11 mouse cellular contexts compared by ENCODE assay signal in genomic region chr16:96753781-96754173, GRCm38 (mm10).
DNase-seq lines count a peak whose midpoint lies in the region; TF ChIP-seq lines count a peak whose summit lies in the region.
"Had no signal": no experiment of that assay in that cellular context is flagged by ENCODE, and none has a peak within 500 bp of the region (broad histone marks: within the 10 kb centered on the region; RNA-seq: fewer than 3 reads in every experiment).

No protein-coding gene starts in this region.

- H3K4me3 ChIP-seq in gastrocnemius, adult 2 months = no peak overlapping the region
- H3K4me3 ChIP-seq: kidney, embryonic 15.5 days; limb, embryonic 12.5 days had no signal

- peak; percentile 40 to 61 for DNase-seq in layer of hippocampus, adult 8-10 months (ENCODE audit: low spot score in 2 of 2)
- no peak for DNase-seq in layer of hippocampus, adult 18-20 months (ENCODE audit: low spot score in 2 of 2)
- peak; percentile 58 to 65 for DNase-seq in cerebellum, postnatal 10 days
- peak; percentile 67 for DNase-seq in layer of hippocampus, adult 9-11 months
- DNase-seq in right cerebral cortex, adult 18-20 months = peak; percentile 23
- no peak for DNase-seq in gastrocnemius, adult 2 months
- DNase-seq in urinary bladder, postnatal 10 days (ENCODE audit: low spot score) = no peak
- DNase-seq in spleen, adult 12 weeks (ENCODE audit: low spot score) = no peak
- DNase-seq: heart, postnatal 14 days had no signal

- intact Hi-C loops in gastrocnemius, adult 2 months (cut with DNase I) = no loop called here

- no peak overlapping the region for H3K27ac ChIP-seq in gastrocnemius, adult 2 months
- H3K27ac ChIP-seq: kidney, embryonic 15.5 days; limb, embryonic 12.5 days had no signal

- no peak for TF ChIP-seq CTCF in gastrocnemius, adult 2 months (IDR thresholded peaks at IDR 0.05)

Comparison
In these comparisons a context has a peak if more than half of its experiments do, and no peak if none do; other contexts are left out.
1. DNase-seq: peak in layer of hippocampus, adult 8-10 months (2 of 2), cerebellum, postnatal 10 days (2 of 2), layer of hippocampus, adult 9-11 months (single experiment) and right cerebral cortex, adult 18-20 months (single experiment); none in layer of hippocampus, adult 18-20 months (0 of 2), gastrocnemius, adult 2 months (single experiment), urinary bladder, postnatal 10 days (single experiment) and spleen, adult 12 weeks (single experiment).